Mouse (Mus musculus) 3134 (cell line): Measurements from ENCODE around the gene Spo11.

Experiments
- DNase-seq: peaks from one replicate; pipeline ENCODE4 v3.0.0-alpha.2; 2011; ENCODE audit warnings: low spot score; ENCODE audit not compliant: insufficient read length; ENCODE audit errors: extremely low read depth

The Spo11 gene

DNA sequence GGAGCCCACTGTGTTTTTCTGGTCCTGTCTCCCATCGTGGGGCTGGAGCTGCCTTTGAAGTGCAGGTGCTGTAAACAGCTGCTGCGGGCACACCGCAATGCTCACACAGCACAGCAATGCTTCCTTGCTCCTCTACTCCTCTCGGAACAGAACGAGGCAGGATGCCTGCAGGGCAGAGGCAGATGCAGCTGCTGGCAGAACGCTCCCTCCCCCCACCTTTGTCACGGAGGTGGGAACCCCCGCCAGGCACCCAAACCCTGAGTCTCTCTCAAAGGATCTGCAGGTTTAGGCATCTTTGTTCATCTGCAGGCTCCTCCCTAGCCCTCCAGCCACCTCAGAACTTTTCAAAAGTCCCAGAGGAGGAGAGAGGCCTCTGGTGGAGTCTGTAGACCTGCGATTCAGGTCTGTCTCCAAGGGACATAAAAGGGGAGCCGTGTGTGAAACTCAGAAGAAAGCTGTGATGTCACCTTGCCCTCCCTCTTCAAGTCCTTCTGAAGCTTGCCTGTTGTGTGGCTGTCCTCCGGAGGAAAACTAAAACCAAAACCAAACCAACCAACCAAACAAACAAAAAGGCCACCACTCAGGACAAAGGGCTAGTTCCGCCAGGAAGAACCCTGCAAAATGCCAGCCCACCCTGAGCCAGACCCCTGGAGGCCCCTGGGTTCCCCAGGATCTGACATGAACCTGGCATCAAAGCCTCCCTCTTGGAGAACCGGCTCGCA lies at the start of gene Spo11:
Spo11 (plus strand) TSS at position 292 of the 722 bp plus-strand sequence.
- no peak for DNase-seq

DNA sequence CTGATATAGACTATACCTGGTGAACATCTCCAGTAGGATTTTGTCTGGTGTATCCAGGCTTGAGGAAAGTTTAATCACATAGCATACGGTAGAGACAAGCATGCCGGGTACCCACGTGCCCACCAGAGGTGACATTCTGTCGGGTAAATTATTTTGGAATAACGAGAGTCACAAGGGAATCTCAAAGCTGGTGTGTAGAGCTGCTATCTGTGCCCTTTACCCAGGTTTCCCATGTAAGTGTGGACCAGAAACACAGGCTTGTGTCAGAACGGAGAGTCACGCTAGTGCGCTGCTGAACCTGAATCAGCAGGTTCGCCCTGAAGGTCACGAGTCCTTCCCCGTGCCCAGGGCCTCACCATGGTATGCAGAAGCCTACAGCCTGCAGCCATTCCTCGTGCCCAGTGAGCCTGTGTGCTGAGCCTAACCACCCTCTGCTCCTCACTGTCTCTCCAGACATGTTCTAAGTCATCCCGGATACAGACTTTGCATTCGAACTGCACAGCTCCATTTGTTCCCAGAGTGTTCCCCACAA lies 47.5 kb upstream of the Spo11 start:
- DNase-seq, result no peak

DNA sequence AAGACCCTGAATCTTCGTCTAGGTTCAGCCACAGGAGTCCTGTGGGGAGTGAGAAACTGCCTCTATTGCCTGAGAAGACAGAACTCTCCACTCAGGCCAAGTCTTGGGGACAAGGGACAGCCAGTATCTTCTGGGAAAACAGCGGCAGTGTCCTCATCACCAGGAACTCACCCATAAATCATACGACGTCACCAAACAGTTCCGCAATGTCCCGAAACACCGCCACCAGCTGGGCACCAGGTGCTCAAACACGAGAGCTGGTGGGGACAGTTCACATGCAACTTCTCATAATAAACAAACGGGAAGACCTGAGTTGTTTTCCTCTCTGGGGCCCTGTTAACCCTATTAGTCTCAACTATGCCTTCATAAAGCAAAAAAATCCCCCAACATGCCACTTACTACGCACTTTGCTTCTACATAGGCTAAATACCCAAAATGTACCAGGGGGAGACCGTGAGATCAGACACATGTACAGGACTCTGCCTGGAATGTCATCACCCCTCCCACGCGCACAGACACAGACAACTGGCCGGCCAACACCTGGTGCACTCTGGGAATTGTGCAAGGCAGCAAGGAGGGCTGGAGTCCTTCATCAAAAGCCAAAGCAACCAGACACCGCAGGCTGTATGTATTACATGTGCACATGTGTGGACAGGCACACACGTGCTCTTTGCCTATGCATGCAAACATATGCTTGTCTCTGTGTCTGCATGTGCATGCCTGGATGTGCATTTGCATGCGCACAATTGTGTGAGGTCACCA lies 46.2 kb upstream of the Spo11 start:
- DNase-seq, result no peak

DNA sequence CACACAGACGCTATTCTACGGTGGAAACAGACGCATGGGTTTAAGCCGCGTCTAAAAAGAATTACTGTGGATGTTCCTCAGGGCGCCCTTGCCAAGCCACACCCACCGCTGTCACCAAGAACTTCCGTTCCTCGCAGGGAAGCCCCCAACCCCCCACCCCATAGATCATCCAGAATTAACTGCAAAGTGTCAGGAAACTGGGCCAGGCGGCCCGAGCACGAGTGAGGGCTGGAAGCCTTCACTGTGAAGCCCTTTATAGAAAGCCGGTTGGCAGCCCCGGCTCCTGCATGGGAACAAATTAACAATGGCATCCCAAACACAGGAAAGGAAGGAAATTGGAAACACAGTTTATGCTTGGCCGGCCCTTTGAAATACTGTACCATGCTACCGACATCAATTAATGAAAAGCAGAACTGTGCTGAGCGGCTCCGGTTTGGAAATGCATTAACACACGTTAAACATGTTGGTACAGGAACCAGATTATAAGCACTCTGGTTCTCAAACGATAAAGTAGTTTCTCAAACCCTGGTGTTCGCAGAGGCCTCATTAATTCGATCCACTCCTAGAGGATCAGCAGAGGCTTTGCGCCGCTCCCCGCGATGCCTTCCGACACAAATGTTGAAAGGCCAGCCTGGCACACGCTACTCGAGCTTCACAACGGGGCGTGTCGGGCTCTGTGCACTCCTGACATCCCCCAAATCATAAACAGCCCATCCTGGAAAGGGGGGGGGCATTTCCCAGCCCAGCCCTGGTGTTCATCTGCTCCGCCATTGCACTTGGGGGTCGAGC lies 43.7 kb upstream of the Spo11 start:
- DNase-seq, result no peak

DNA sequence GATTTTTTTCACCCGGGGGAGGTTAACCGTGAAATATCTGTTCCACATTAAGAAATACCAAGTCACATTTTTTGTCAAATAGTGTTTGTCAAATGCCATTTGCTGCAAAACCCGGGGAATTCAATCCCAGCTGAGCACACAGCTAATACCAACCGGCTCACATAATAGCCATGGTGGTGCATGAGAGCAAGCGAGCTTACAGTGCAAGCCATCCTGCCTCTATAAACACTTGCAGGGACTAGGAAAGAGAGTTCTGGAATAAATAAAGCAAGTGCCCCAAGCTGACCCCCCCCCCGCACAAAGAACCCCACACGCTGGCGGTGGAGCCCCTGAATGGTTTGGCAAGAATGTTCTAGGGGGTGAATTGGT lies 43.1 kb upstream of the Spo11 start:
- no peak for DNase-seq

DNA sequence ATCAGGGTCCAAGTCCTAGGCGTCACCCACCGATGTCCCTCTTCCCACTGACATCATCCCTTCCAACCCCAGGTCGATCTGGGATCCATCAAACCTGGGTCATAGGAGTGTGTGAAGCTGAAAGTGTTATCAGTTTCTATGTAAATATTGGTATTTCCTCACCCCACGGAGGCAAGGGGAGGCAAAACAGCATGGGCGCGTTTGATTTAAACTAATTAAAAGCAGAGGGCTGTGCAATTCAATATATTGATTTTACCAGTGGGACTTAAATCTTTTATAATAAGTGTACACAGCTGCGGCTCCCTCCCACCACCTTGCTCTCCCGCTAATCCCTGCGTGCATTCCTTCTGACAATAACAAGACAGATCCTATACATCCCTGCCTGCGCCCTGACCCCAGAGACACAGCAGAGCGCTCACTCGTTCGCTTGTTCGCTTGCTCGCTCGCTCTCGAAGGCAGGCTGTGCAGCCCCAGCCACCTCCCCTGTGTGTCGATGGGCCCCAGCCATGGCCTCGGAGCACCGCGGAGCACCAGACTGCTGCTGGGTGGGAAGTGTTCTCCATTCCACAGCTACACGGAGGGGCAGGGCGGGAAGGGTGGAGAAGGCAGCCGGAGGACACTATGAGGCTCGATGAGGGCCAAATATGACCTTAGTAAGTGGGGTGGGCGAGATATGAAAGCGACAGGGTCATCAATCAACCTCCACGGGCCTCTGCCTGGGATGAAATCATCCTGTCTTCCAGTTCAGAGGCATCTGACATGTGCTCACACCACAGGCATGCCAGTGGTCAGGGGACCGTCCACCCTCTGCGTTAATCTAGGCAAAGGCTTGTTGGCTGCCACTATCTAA lies 42.4 kb upstream of the Spo11 start:
- DNase-seq, result no peak

DNA sequence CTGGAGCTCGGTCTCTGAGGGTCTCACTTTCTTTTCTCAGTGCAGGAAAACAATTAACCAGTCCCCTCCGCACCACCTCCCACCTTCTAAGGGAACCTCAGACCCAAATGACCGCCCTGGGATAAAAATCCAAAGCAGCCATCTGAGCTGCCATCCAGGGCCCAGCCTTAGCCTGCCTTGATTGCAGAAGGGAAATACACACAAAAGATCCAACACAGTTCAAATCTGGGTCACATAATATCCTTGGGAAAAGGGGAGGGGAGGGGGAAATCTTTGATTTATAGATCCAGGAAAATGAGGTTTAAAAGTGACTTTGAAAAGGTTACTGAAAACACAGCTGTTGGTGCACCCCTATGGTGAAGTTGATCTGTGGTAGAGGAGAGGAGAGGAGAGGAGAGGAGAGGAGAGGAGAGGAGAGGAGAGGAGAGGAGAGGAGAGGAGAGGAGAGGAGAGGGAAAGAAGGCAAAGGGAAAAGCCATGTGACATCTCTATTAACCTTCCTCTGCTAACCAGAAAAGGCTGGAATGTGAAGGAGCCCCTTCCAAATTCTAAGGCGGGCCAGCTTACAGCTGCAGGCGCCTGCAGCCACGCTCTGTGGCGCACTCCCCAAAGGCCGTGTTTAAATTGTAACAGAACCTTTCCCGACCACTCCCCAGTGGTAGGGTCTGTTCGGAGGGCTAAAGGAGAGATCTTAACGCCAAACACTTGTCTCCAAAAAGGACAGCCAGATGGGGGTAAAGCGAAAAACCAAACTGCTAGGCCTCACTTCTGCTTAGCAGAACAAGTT lies 41.5 kb upstream of the Spo11 start:
- no peak for DNase-seq

DNA sequence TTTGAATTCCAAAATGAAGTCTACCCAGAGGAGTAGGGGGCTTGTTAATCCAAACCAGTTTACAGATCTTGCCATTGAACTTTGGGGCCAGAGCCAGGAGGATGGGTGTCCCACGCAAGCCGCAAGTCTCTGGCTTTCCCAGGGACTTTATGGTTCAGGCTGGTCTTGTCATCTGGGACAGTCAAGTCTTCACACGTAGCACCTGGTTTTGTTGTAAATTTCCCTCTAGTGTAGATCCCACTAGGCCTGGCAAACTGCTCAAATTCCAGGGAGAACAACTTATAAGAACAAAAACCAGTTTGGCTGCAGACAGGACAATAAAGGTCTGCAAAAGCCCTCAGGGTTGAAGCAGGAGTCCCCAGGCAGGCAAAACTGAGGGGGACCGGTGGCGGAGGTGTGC lies 40.7 kb upstream of the Spo11 start:
- no peak for DNase-seq

DNA sequence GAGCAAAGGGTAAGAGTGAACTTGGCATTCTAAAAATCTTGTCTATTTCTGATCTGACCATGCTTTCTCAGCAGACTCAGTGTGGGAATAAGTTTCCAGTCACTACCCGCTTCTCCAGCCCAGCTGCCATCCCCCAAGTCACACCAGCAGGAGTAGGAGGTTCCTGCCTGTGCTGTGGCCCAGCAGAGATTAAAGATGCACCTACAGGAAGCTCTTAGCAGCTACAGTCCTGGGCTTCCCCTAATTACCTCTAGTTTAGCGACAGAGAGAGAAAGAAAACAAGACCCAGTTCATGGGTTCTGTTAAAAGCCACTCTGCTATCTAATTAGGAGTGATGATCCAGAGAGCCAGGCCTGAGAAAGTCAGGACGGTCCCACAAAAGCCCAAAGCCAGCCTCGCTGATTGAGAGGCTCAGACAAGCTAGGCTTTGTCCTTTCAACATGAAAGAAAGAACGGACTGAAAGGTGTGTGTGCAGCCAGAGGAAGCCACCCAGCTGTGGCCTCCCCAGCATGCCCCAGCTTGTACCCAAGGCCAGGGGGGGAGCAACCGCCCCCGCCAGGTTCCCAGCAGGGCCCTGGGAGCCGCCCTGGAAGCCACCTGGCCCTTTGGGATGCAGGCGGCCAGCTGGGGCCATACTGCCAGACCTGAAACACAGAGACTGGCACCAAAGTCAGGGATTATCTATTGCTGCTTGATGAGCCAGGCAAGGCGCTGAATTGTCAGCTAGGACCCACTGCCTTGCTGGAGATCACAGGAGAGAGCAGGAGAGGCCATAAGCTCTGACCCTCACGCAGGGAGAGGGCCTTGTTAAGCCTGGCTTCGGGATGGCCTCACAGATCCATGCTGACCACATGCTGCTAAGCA lies 39.9 kb upstream of the Spo11 start:
- no peak for DNase-seq

DNA sequence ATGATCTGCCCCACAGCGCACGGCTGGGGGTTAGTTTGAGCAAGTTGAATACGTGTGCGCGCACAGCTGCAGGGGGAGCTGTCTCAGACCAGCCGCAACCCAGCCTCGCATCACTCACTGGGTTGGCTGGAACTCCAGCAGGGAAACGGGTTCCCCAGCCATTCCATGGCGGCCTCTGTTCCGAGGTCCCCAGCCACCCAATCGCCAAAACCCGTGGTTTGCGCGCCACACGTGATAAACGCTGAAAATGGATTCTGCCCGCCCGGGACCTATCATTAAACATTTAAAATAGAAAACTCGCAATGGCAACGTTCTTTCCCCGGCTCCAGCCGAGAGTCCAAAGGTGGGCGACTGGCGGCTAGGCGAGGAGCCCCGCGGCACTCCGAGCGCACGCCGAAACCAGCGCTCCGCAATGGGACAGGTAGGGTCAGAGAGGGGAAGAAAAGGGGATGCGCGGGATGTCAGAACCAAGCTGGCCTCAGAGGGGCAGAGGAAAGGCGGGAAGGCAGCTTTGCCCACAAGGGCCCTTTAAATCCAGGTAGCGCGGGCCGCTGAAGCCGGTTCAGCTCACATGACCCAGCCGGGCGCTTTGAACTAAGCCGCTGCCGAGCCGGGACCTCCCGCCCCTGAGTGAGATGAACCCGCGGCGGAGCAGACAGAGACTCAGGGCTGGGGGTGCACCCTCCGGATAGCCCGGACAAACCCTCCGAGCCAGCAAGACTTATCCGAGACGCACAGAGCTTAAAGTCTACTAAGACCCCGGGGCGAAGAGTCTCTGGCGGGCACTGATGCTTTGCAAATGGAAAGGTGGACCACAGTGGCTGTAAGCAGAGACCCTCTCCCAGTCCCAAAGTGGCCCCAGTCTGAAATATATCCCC lies 38.5 kb upstream of the Spo11 start:
- DNase-seq, result no peak

DNA sequence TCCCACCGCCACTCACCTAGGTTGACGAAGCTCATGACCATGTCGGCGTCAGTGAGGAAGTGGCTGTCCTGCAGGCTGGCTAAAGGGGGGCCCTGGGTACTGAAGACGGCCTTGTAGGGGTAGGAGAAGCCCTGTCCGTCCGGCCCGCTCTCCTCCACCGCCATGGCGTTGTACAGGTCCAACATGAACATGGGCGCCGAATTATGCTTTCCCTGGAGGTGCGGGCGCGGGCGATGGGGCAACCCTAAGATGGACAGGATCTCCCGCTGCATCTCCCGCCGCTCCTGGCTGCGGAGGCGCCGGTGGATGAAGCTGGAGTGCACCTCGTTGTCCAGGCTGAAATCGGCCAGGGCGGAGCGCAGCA lies 37.9 kb upstream of the Spo11 start:
- DNase-seq, result no peak

DNA sequence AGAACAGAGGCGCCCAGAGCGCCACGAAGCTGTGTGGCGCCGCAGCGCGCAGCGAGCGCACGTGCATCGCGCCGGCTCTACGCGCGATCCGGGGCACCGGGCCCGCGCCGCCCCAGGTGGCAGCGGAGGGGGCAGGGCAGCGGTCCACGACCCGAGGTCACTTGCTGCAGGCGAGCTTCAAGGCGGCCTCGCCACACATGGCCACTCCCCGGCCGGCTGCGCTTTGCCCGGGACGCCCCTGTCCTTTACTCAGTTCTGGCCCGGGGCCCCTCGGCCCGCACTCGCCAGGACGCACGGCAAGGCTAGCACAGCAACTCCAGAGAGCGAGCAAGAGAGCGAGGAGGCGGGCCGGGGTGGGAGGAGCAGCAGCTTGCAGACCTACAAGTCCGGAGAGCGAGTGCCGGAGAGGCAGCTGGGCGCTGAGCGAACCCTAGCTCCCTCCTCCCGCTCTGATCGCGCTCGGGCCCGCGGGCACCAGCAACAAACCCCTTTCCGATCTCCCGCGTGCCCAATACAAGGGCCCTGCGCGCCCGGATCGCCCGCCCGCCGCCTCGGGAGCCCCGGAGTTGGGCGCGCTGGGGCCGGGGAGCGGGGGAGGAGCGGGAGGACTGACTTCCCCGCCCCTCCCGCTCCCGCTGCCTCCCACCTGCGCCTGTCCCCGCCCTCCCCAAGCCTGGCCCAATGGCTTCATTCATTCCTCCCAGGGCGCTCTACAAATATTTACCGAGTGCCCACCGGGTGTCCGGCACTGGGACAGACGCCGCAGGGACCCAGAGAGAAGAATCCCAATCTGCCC lies 37.3 kb upstream of the Spo11 start, which contains the start of gene Bmp7:
Bmp7 (minus strand) TSS at position 319 of the 796 bp plus-strand sequence.
- no peak for DNase-seq

DNA sequence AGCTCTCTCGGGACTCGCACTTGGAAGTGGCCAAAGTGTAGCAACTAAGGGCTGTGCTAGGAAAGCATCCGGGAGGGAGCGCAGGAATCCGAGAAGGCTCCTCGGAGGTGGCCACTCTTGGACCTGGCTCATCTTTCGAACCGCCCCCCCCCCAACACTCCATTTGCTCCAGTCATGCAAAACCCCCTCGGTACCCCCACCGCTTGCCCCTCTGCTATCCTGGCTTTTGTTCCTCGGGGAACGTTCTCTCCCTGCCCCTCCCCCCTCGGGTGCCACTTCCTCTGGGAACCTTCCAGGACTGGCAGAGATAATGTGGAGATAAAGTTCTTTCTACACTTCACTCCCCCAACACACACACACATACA lies 36.7 kb upstream of the Spo11 start:
- no peak for DNase-seq

DNA sequence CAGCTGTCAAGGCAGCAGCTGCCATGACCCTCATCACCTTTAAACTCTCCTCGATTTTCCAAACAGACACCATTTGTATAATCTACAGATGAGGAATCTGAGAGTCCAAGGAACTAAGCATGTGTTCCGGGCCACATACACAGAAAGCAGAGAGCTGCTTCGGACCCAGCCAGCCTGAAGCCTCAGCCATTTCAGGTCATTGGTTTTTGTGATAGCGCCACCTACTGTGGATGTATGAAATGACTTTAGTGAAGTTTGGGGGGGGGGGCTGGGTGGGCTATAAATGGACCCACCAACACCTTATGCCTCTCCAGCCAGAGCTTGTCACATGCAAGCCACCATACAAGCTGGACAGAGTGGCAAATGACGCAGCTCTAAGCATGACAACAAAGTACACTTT lies 28.4 kb upstream of the Spo11 start:
- no peak for DNase-seq

DNA sequence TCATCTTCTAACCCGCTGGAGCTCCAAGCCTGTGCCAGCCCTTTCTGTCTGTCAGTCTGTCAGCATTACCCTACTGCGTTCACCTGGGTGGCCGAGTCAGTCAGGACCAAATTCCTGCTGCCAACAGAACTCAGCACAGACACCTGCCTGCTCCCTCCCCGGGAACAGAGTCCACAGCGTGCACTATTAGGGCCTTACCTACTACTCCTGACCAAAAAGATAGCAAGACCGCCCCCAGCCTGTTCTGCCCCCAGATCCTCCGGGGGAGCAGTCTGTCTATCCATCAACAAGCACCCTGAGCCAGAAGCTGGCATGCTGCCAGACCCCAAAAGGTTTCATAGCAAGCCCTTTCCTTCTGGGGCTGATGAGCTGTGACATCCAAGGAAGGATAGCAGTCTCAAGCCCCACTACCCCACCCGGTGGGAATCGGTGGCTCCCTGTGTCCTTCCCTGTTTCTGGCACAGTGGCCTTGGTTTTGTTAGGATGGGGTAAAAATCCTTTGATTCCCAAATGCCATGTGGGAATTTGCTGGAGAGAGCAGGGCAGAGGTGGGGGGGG lies 27.3 kb upstream of the Spo11 start:
- DNase-seq, result no peak

DNA sequence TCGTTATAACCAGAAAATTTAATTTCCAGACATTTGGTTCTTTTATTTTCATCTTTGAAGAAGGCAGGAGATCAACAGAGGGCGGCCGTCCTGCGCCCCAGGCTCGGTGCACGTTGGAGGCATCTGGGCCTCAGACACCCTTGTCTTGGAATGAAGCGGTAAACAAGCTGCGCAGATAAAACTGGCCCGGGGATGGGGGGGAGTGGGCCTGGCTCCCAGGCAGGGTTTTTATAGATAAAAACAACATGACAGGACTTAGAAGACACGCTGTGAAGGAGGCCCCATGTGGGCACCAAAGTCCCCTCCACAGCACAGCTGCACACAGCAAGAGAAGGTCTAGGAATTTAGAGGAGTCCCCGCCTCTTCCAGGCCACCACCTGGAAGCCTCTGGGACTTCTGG lies 26.8 kb upstream of the Spo11 start:
- DNase-seq, result no peak

DNA sequence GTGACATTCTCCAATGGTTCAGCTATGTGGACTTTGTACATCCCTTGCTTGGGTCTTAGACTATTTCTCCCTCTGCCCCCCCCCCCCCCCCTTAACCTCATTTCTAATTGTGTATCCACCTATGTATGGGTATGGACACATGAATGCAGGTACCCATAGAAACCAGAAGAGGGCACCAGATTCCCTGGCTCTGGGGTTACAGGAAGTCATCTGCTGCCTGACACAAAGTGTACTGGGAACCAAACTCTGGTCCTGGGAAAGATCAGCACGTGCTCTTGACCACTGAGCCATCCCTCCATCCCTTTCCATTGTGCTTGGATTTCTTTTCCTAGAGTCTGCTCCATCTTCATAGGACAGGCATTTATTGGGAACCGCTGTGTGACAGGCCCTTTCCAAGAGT lies 25.5 kb upstream of the Spo11 start:
- no peak for DNase-seq
